20 mouse cellular contexts compared by ENCODE assay signal in genomic region chr14:93287642-93288041, GRCm38 (mm10).
DNase-seq lines count a peak whose midpoint lies in the region; ATAC-seq and TF ChIP-seq lines count a peak whose summit lies in the region.
"Had no signal": no experiment of that assay in that cellular context is flagged by ENCODE, and none has a peak within 500 bp of the region (broad histone marks: within the 10 kb centered on the region; RNA-seq: fewer than 3 reads in every experiment).

No protein-coding gene starts in this region.

- TF ChIP-seq POLR2A in CH12.LX (IDR thresholded peaks at IDR 0.05; ENCODE audit: low read depth, low read length) = no peak

- dilution Hi-C loops in CH12.LX (cut with MboI; ENCODE audit: extremely low pct_ligation_motif_present, extremely low pct_unique_long_range_greater_than_20kb, low sequenced_read_pairs) = no loop called here

- no peak for TF ChIP-seq RAD21 in CH12.LX (IDR thresholded peaks at IDR 0.05; ENCODE audit: low read depth, low read length)

- ATAC-seq in forebrain, postnatal 0 days = no peak
- no peak for ATAC-seq in forebrain, embryonic 11.5 days (replicated peaks; ENCODE audit: low FRiP score)
- no peak for ATAC-seq in liver, postnatal 0 days
- ATAC-seq in liver, embryonic 12.5 days = no peak
- ATAC-seq in erythroblast, adult 5-6 weeks (replicated peaks; ENCODE audit: low FRiP score, poor library complexity, severe bottlenecking) = no peak
- ATAC-seq: forebrain, embryonic 16.5 days had no signal

- H3K9ac ChIP-seq in forebrain, postnatal 0 days = no peak overlapping the region
- no peak overlapping the region for H3K9ac ChIP-seq in forebrain, embryonic 11.5 days (ENCODE audit: low read length)
- no peak overlapping the region for H3K9ac ChIP-seq in liver, postnatal 0 days (replicated peaks)
- H3K9ac ChIP-seq in liver, embryonic 12.5 days = no peak overlapping the region
- H3K9ac ChIP-seq in CH12.LX (ENCODE audit: insufficient read depth, low read depth) = no peak overlapping the region
- H3K9ac ChIP-seq: embryonic facial prominence, embryonic 13.5 days; neural tube, embryonic 15.5 days had no signal

- H3K9me3 ChIP-seq in forebrain, postnatal 0 days (ENCODE audit: low read length) = no peaks in the 10 kb centered on the region
- H3K9me3 ChIP-seq in forebrain, embryonic 11.5 days (ENCODE audit: control insufficient read depth, low read length) = no peaks in the 10 kb centered on the region
- no peaks in the 10 kb centered on the region for H3K9me3 ChIP-seq in liver, postnatal 0 days (ENCODE audit: low read length)
- no peaks in the 10 kb centered on the region for H3K9me3 ChIP-seq in liver, embryonic 12.5 days (replicated peaks)
- H3K9me3 ChIP-seq in CH12.LX (replicated peaks; ENCODE audit: low read length) = peaks cover 29% of the 10 kb centered on the region
- H3K9me3 ChIP-seq: embryonic facial prominence, embryonic 13.5 days; heart, embryonic 10.5 days; neural tube, embryonic 15.5 days had no signal

- no peak overlapping the region for H3K4me2 ChIP-seq in forebrain, postnatal 0 days (ENCODE audit: low read depth)
- H3K4me2 ChIP-seq in forebrain, embryonic 11.5 days (ENCODE audit: low read depth, low read length, severe bottlenecking) = no peak overlapping the region
- H3K4me2 ChIP-seq in liver, postnatal 0 days (ENCODE audit: low read depth, low read length) = no peak overlapping the region
- H3K4me2 ChIP-seq in liver, embryonic 12.5 days = no peak overlapping the region
- no peak overlapping the region for H3K4me2 ChIP-seq in CH12.LX (ENCODE audit: insufficient read depth, low read depth, poor library complexity, severe bottlenecking)
- H3K4me2 ChIP-seq: embryonic facial prominence, embryonic 13.5 days; neural tube, embryonic 15.5 days had no signal

- H3K4me1 ChIP-seq in forebrain, postnatal 0 days (ENCODE audit: insufficient read depth) = no peaks in the 10 kb centered on the region
- H3K4me1 ChIP-seq in forebrain, embryonic 11.5 days (replicated peaks; ENCODE audit: control insufficient read depth, insufficient read depth, low read length) = no peaks in the 10 kb centered on the region
- no peaks in the 10 kb centered on the region for H3K4me1 ChIP-seq in liver, postnatal 0 days (ENCODE audit: insufficient read depth)
- no peaks in the 10 kb centered on the region for H3K4me1 ChIP-seq in liver, embryonic 12.5 days
- H3K4me1 ChIP-seq in CH12.LX (ENCODE audit: control insufficient read depth in 1 of 2, insufficient read depth in 2 of 2) = no peaks in the 10 kb centered on the region
- H3K4me1 ChIP-seq: embryonic facial prominence, embryonic 13.5 days; heart, embryonic 10.5 days; neural tube, embryonic 15.5 days had no signal

- no peaks in the 10 kb centered on the region for H3K27me3 ChIP-seq in forebrain, postnatal 0 days (ENCODE audit: insufficient read depth, low read length)
- no peaks in the 10 kb centered on the region for H3K27me3 ChIP-seq in forebrain, embryonic 11.5 days (ENCODE audit: control insufficient read depth, insufficient read depth, low read length)
- no peaks in the 10 kb centered on the region for H3K27me3 ChIP-seq in liver, postnatal 0 days (ENCODE audit: insufficient read depth, low read length)
- H3K27me3 ChIP-seq in liver, embryonic 12.5 days (replicated peaks) = no peaks in the 10 kb centered on the region
- H3K27me3 ChIP-seq in CH12.LX (replicated peaks) = no peaks in the 10 kb centered on the region
- H3K27me3 ChIP-seq: embryonic facial prominence, embryonic 13.5 days; neural tube, embryonic 15.5 days had no signal

- DNase-seq in forebrain, postnatal 0 days = no peak
- DNase-seq in forebrain, embryonic 11.5 days (ENCODE audit: low spot score) = no peak
- no peak for DNase-seq in liver, postnatal 0 days
- DNase-seq in CH12.LX (ENCODE audit: extremely low read depth) (no peak), R1 (ENCODE audit: low read depth, low spot score) (peak; percentile 39)
- DNase-seq in thymus, postnatal 0 days (ENCODE audit: low spot score) = no peak
- DNase-seq: adrenal gland, adult 8-10 months; cerebellum, adult 9-10 months; heart, postnatal 36 days; kidney, adult 11 months; liver; lung, postnatal 14 days; right cerebral cortex, adult 18-20 months; thymus, adult 2 months had no signal

- TF ChIP-seq EP300 in liver, postnatal 0 days (IDR thresholded peaks at IDR 0.05; ENCODE audit: low read depth) = no peak
- no peak for TF ChIP-seq EP300 in CH12.LX (IDR thresholded peaks at IDR 0.05; ENCODE audit: low read length)

- H3K27ac ChIP-seq in forebrain, postnatal 0 days (ENCODE audit: low read depth, low read length) = no peak overlapping the region
- H3K27ac ChIP-seq in forebrain, embryonic 11.5 days (ENCODE audit: low read depth, low read length) = no peak overlapping the region
- no peak overlapping the region for H3K27ac ChIP-seq in liver, postnatal 0 days (ENCODE audit: low read depth)
- no peak overlapping the region for H3K27ac ChIP-seq in liver, embryonic 12.5 days
- no peak overlapping the region for H3K27ac ChIP-seq in CH12.LX (ENCODE audit: insufficient read depth, low read depth)
- H3K27ac ChIP-seq: embryonic facial prominence, embryonic 13.5 days; heart, embryonic 10.5 days; neural tube, embryonic 15.5 days had no signal

- TF ChIP-seq CTCF in forebrain, postnatal 0 days (IDR thresholded peaks at IDR 0.05; ENCODE audit: low read depth) = peak; percentile 41
- TF ChIP-seq CTCF in liver, postnatal 0 days (IDR thresholded peaks at IDR 0.05; ENCODE audit: low read depth) = peak; percentile 20
- 0 out of 4 replicates have a peak, but pooled peaks of 1 of the 2 experiments have one; percentile 19 for TF ChIP-seq CTCF in CH12.LX (conservative IDR thresholded peaks at IDR 0.05 in 1 of 2, IDR thresholded peaks at IDR 0.05 in 1 of 2; ENCODE audit: low read depth in 2 of 2, low read length in 2 of 2)

- no peaks in the 10 kb centered on the region for H3K79me2 ChIP-seq in CH12.LX (replicated peaks; ENCODE audit: control insufficient read depth, extremely low read depth, insufficient read depth, poor library complexity, severe bottlenecking)

- WGBS in forebrain, postnatal 0 days = 26% methylated on average over 1 of the region's 1 CpGs
- WGBS in forebrain, embryonic 11.5 days = 18% methylated on average over 1 of the region's 1 CpGs
- 51% methylated on average over 1 of the region's 1 CpGs for WGBS in liver, postnatal 0 days (ENCODE audit: insufficient replicate concordance)
- WGBS in liver, embryonic 12.5 days (ENCODE audit: insufficient replicate concordance) = 52% methylated on average over 1 of the region's 1 CpGs

- H3K4me3 ChIP-seq in forebrain, postnatal 0 days (ENCODE audit: low read depth, low read length) = no peak overlapping the region
- H3K4me3 ChIP-seq in forebrain, embryonic 11.5 days (ENCODE audit: low read depth, low read length) = no peak overlapping the region
- H3K4me3 ChIP-seq in liver, postnatal 0 days (ENCODE audit: low read depth, low read length) = no peak overlapping the region
- H3K4me3 ChIP-seq in liver, embryonic 12.5 days = no peak overlapping the region
- H3K4me3 ChIP-seq in CH12.LX (replicated peaks in 1 of 3; ENCODE audit: low read depth in 2 of 3, low read length in 2 of 3, poor library complexity in 1 of 3) = no peak overlapping the region
- H3K4me3 ChIP-seq: embryonic facial prominence, embryonic 13.5 days; heart, embryonic 10.5 days; neural tube, embryonic 15.5 days had no signal

- in situ Hi-C loops in CH12.LX (cut with MboI; ENCODE audit: low pct_ligation_motif_present, low pct_unique_long_range_greater_than_20kb, low sequenced_read_pairs) = no loop called here

- H3K36me3 ChIP-seq in forebrain, postnatal 0 days (ENCODE audit: insufficient read depth) = no peaks in the 10 kb centered on the region
- H3K36me3 ChIP-seq in forebrain, embryonic 11.5 days (ENCODE audit: control insufficient read depth, insufficient read depth, low read length) = no peaks in the 10 kb centered on the region
- no peaks in the 10 kb centered on the region for H3K36me3 ChIP-seq in liver, postnatal 0 days (replicated peaks; ENCODE audit: insufficient read depth, low read length)
- H3K36me3 ChIP-seq in liver, embryonic 12.5 days = no peaks in the 10 kb centered on the region
- H3K36me3 ChIP-seq in CH12.LX (replicated peaks in 1 of 2; ENCODE audit: control insufficient read depth in 1 of 2, insufficient read depth in 1 of 2, low read length in 1 of 2) = no peaks in the 10 kb centered on the region
- H3K36me3 ChIP-seq: embryonic facial prominence, embryonic 13.5 days; heart, embryonic 10.5 days; neural tube, embryonic 15.5 days had no signal

TF ChIP-seq in CH12.LX, 34 proteins besides CTCF, POLR2A, EP300 and RAD21:
- no peak for TF ChIP-seq MAX (IDR thresholded peaks at IDR 0.05; ENCODE audit: low read length)
- no peak for TF ChIP-seq IRF4 (IDR thresholded peaks at IDR 0.05; ENCODE audit: low read depth, low read length)
- TF ChIP-seq USF2 (conservative IDR thresholded peaks at IDR 0.05; ENCODE audit: low read depth, low read length) = no peak
- TF ChIP-seq JUN (IDR thresholded peaks at IDR 0.05; ENCODE audit: insufficient read depth, low read depth, low read length) = no peak
- TF ChIP-seq GABPA (IDR thresholded peaks at IDR 0.05; ENCODE audit: insufficient replicate concordance, low read depth, low read length) = no peak
- peak; percentile 23 for TF ChIP-seq SMC3 (IDR thresholded peaks at IDR 0.05; ENCODE audit: low read depth, low read length)
- no peak for TF ChIP-seq ZKSCAN1 (IDR thresholded peaks at IDR 0.05; ENCODE audit: borderline replicate concordance, low read depth, low read length)
